Mouse (Mus musculus) naive thymus-derived CD4-positive, alpha-beta T cell, adult 5 months (primary cell): ENCODE measurements around the gene Acsm2. TPM values are rescaled to one million over a fixed set of nuclear protein-coding genes. Genes with fewer than 3 reads are reported as not detected.

Experiments used
- polyA plus RNA-seq: library from polyadenylated mRNA; unstranded; fragments of 100-300 nt; shearing (Covaris generic); gene quantifications from one replicate; pipeline ENCODE4 v1.2.1, GENCODE M21; 2017

Gene Acsm2
- polyA plus RNA-seq = not detected

GRCm38 (mm10) chr7:119554040-119554439 is at the start of gene Acsm2:
Gene Acsm2 (plus strand): TSS chr7:119554340.

DNA sequence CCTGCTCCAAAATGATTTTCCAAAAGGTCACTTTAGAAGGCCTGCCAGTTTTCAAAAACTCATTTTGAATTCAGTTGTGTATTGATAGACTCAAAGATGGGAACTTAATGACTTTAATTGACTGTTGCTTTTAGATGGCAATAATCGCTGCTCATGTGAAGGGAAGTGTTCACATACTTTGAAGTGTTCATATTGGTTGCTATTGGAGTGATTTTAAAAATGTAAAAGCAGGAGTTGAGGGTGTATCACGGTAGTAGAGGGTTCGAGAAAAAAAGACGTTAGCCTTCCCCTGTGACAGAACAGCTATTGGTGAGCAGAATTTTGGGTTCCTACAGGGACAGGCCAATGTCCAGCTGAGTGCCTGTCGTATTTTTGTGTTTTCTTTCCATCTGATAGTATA is 35.0 kb upstream of the Acsm2 start, which contains the start of gene Acsm5:
Gene Acsm5, plus strand, starts transcription at position 301 of the 400 bp plus-strand sequence.

DNA sequence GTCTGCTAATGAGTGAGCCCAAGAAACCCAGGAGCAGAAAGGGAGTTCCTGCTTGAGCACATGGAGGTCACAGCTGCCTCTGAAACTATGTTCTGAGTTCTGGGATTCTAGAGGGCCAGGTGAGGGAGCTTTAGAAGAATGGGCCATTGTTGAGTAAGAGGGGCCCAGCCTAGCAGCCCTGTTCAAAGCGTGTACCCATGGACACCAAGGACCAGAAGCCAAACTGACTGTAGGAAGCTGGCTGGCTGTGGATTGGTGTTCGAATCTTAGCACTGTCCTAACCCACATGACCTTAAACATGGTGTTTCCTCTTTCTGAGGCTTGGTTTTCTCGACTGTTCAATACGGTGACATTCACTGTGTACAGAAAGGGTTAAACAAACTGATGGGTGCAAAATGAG is 30.8 kb upstream of the Acsm2 start, which contains the start of gene Pdilt:
Gene Pdilt, minus strand, starts transcription at position 101 of the 400 bp plus-strand sequence.

GRCm38 (mm10) chr7:119606664-119607076 is 52.5 kb downstream of the Acsm2 start, which contains the start of gene Acsm1:
Gene Acsm1 (plus strand): TSS chr7:119607026.

Other genes starting within 250 kb of the Acsm2 start
- not detected for gene Gp2, start 95.1 kb upstream of the Acsm2 start, polyA plus RNA-seq
- not detected for gene Umod, start 75.1 kb upstream of the Acsm2 start, polyA plus RNA-seq
- gene Acsm5, start 34.9 kb upstream of the Acsm2 start, polyA plus RNA-seq = not detected
- not detected for gene Pdilt, start 30.9 kb upstream of the Acsm2 start, polyA plus RNA-seq
- gene Acsm1, start 52.7 kb downstream of the Acsm2 start, polyA plus RNA-seq = not detected
- gene Acsm4, start 135.7 kb downstream of the Acsm2 start, polyA plus RNA-seq = not detected
- gene Thumpd1, start 166.5 kb downstream of the Acsm2 start, polyA plus RNA-seq = 113 TPM
- not detected for gene Acsm3, start 206.6 kb downstream of the Acsm2 start, polyA plus RNA-seq
- 34.3 TPM for gene Rexo5, start 239.7 kb downstream of the Acsm2 start, polyA plus RNA-seq
- 7.7 TPM for gene Eri2, start 239.7 kb downstream of the Acsm2 start, polyA plus RNA-seq